Mouse (Mus musculus) hindbrain, embryonic 16.5 days (tissue): ENCODE measurements around the gene Gm16181. TPM values are rescaled to one million over a fixed set of nuclear protein-coding genes. Genes with fewer than 3 reads are reported as not detected.

Experiments
- ATAC-seq: fragments of 200-750 bp; cut with Nextera tagmentation; 2 replicates; pipeline ENCODE4 v1.8.0; 2017; ENCODE audit warnings: moderate TSS enrichment, moderate library complexity
- H3K27ac ChIP-seq: fragments of 300-500 bp; sonication (generic); 2 replicates; pipeline ENCODE4 v1.5.1; 2014; ENCODE audit warnings: low read depth, mild to moderate bottlenecking, control low read depth, low read length, moderate library complexity
- H3K27me3 ChIP-seq: fragments of 300-500 bp; sonication (generic); replicated peaks from 2 replicates; pipeline ENCODE4 v1.6.1; 2014; ENCODE audit warnings: low read length; ENCODE audit not compliant: control insufficient read depth, insufficient read depth
- H3K36me3 ChIP-seq: fragments of 300-500 bp; sonication (generic); 2 replicates; pipeline ENCODE4 v1.6.1; 2014; ENCODE audit warnings: mild to moderate bottlenecking, low read length, moderate library complexity, mixed read lengths; ENCODE audit not compliant: control insufficient read depth, insufficient read depth
- H3K4me1 ChIP-seq: fragments of 300-500 bp; sonication (generic); 2 replicates; pipeline ENCODE4 v1.6.1; 2014; ENCODE audit warnings: low read depth, low read length; ENCODE audit not compliant: control insufficient read depth, insufficient read depth
- H3K4me2 ChIP-seq: fragments of 300-500 bp; sonication (generic); 2 replicates; pipeline ENCODE4 v1.6.1; 2014; ENCODE audit warnings: mild to moderate bottlenecking, low read length, control low read depth, moderate library complexity
- H3K4me3 ChIP-seq: fragments of 300-500 bp; sonication (generic); 2 replicates; pipeline ENCODE4 v1.5.1; 2014; ENCODE audit warnings: mild to moderate bottlenecking, low read length, control low read depth, moderate library complexity
- H3K9ac ChIP-seq: fragments of 300-500 bp; sonication (generic); 2 replicates; pipeline ENCODE4 v1.6.1; 2014; ENCODE audit warnings: low read depth, mild to moderate bottlenecking, control low read depth, low read length, moderate library complexity
- H3K9me3 ChIP-seq: fragments of 300-500 bp; sonication (generic); 2 replicates; pipeline ENCODE4 v1.6.1; 2014; ENCODE audit warnings: mild to moderate bottlenecking, low read length, moderate library complexity; ENCODE audit not compliant: control insufficient read depth
- WGBS: fragments of 180-500 bp; shearing (Covaris S2); extraction: QIAGEN DNeasy Blood & Tissue Kit; methylation state at CpG from one replicate; pipeline ENCODE4 v1.1.7; 2014; 5-methylcytosine and 5-hydroxymethylcytosine counted together
- polyA plus RNA-seq: library from polyadenylated mRNA; unstranded; fragments of >200 nt; fragmentation: Nextera tagmentation; extraction: Ambion mirVana; gene quantifications from 2 replicates; pipeline ENCODE4 v1.2.1, GENCODE M21; 2015

Gene Gm16181
- 0.34 and 0.45 TPM in 2 replicates for polyA plus RNA-seq

DNA sequence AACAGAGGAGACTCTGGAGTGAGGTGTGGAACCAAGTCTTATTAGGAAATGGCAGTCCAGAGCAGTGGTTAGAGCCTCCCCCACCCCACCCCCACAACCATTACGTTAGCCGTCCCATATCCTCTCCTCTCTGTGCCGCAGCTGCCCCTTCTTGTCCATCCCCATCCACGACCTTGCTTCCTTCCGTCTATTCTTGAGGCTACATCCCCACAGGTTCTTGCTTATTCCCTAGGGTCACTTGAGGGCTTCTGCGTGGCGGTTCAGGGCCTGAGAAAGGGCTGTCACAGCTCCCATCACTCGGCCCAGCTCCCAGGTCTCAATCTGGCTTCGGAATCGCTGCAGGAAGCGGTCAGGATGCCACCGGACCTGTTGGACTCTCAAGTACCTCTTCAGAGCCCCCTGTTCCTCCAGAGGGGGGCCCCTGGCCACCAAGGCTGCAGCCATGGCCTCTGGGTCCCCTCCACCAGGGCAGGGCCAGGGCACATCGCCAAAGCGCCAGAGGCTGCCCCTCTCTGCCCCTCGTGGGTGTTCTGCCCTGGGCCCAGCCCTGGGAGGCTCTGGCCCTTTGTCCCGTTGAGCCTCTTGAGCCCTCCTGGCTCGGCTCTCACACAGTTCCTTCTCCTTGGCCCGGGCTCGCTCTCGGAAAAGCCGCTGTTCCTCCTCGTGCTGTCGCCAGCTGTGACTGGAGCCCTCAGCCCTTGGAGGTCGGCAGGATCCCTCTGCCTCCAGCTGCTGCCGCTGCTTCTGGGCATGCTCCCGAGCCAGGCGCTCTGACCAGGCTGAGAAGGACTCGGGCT, at the start of gene Gm16181:
Gm16181 (plus strand) TSS at position 679 of the 797 bp plus-strand sequence.
- Histone ChIP-seq H3K36me3 (no peaks in the 10 kb centered on the region), H3K4me2 (no peak within 1 kb of the TSS), H3K4me3 (no peak within 1 kb of the TSS), H3K9me3 (no peaks in the 10 kb centered on the region), H3K27ac (no peak within 1 kb of the TSS), H3K27me3 (no peaks in the 10 kb centered on the region), H3K4me1 (no peaks in the 10 kb centered on the region), H3K9ac (no peak within 1 kb of the TSS)
- WGBS = 79% methylated on average over 28 of the region's 28 CpGs
- ATAC-seq = no peak

DNA sequence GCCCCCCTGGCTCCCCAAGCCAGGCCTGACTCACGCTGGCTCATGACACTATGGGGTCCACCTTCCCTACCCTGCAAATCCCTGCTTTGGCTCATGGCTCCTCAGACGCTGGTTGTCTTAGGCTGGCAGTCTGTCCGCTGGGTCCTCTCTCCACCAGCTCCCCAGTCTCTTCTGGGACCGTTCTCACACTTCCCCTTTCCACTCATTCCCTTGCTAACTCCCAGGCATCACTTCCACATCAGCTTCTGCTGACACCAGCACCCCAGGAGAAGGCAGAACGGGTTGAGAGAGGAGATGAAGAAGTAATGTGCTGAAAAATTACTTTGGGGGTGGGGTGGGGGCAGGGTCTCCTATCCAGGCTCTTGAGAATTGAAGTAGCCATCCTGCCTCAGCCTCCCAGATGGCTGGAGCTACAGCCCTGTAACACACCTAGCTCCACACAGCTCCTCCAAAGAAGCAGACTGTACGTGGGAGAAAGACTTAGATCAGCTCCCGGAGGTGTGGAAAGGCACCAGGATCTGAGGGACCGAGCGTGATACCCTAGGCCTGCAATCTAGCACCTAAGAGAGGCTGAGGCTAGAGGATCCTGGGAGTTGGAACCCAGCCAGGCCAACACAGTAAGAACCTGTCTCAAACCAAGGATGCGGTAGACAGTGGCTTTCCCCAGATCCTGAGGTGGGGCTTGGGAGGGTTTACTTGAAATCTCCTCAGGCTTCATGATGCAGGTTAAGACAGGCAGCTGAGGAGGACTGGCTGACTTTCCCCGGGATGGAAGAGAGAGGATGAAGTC, 48.0 kb upstream of the Gm16181 start:
- H3K4me1 ChIP-seq = no peaks in the 10 kb centered on the region
- no peaks in the 10 kb centered on the region for H3K9me3 ChIP-seq
- no peaks in the 10 kb centered on the region for H3K27me3 ChIP-seq
- H3K4me3 ChIP-seq = no peak overlapping the region
- no peaks in the 10 kb centered on the region for H3K36me3 ChIP-seq
- H3K27ac ChIP-seq = no peak overlapping the region
- WGBS = 75% methylated on average over 11 of the region's 11 CpGs
- ATAC-seq = no peak
- no peak overlapping the region for H3K9ac ChIP-seq
- no peak overlapping the region for H3K4me2 ChIP-seq

DNA sequence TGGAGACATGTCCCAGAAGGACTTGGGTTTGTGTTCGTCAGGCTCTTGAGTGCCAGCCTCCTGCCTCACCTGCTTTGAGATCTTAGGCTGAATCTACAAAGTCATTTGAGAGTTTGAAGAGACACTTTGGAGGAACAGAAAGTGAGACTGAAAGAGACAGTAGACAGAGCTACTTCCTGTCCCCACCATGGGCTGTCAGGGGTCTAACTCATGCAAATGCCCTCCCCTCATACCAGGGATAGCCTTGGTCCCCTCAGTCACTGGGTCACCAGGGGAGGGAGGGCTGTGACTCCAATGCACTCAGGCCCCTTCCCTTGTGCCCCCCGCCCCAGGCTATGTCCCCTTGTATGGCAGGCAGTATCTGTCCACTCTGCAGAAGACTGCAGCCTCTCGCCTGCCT, 47.3 kb upstream of the Gm16181 start:
- H3K4me2 ChIP-seq = no peak overlapping the region
- no peaks in the 10 kb centered on the region for H3K9me3 ChIP-seq
- no peak for ATAC-seq
- no peak overlapping the region for H3K4me3 ChIP-seq
- no peak overlapping the region for H3K27ac ChIP-seq
- 82% methylated on average over 3 of the region's 3 CpGs for WGBS
- H3K36me3 ChIP-seq = no peaks in the 10 kb centered on the region
- no peaks in the 10 kb centered on the region for H3K4me1 ChIP-seq
- no peaks in the 10 kb centered on the region for H3K27me3 ChIP-seq
- no peak overlapping the region for H3K9ac ChIP-seq

DNA sequence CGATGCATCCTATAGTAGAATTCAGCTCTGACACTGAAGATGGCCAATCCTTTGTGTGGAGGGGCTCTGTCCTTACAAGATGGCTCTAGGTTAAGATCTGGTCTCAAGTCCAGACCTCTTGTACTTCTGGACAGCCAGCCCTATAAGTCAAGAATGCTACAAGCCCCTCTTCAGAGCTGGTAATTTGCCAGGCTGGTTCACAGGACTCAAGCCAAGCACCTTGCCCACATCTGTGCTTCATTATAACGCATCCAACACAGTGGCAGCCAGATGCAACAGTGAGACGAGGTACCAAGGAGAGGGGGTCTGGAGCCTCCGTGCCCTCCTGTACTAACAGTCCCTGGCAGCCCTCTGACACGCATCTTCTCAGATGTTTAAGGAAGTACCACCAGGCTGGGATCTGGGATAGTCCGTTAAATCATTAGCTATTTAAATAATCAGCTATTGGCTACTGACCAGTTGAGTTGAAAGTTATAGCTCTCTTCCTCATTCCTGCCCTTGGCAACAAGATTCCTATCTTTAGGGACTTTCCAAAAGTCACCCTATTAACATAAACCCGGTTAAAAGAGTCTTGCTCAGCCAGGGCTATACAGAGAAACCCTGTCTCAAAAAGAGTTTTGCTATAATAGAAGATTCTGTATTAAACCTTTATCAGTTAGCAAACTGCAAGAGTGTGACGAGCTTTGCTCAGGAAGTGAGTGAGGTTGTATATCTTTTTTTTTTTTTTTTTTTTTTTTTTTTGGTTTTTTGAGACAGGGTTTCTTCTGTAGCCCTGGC, 46.2 kb upstream of the Gm16181 start:
- no peaks in the 10 kb centered on the region for H3K9me3 ChIP-seq
- no peak overlapping the region for H3K4me3 ChIP-seq
- no peaks in the 10 kb centered on the region for H3K36me3 ChIP-seq
- no peak overlapping the region for H3K4me2 ChIP-seq
- H3K4me1 ChIP-seq = no peaks in the 10 kb centered on the region
- WGBS = 69% methylated on average over 8 of the region's 8 CpGs
- H3K27ac ChIP-seq = no peak overlapping the region
- H3K27me3 ChIP-seq = no peaks in the 10 kb centered on the region
- no peak overlapping the region for H3K9ac ChIP-seq
- ATAC-seq = no peak

DNA sequence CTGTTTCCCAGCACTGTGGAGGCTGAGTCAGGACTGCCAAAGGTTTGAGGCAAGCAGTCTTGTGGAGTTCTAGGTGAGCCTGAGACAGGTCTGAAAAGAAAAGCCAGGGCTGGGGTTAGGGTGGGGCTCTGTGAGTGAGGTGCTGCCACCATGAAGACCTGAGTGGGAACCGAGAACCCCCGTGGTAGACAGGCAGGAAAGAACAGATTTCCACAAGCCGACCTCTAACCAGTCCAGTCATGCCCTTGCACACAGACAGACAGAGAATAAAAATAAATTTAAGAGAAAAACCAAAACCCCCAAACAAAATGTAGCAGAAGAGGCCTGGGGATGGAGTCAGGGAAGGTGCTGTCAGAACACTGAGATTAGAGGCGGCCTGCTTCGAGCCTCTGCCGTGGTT, 45.3 kb upstream of the Gm16181 start:
- Histone ChIP-seq H3K4me1 (no peaks in the 10 kb centered on the region), H3K4me2 (no peak overlapping the region), H3K9ac (no peak overlapping the region), H3K27me3 (no peaks in the 10 kb centered on the region), H3K9me3 (no peaks in the 10 kb centered on the region), H3K36me3 (no peaks in the 10 kb centered on the region), H3K4me3 (no peak overlapping the region), H3K27ac (no peak overlapping the region)
- WGBS = 73% methylated on average over 6 of the region's 6 CpGs
- no peak for ATAC-seq

DNA sequence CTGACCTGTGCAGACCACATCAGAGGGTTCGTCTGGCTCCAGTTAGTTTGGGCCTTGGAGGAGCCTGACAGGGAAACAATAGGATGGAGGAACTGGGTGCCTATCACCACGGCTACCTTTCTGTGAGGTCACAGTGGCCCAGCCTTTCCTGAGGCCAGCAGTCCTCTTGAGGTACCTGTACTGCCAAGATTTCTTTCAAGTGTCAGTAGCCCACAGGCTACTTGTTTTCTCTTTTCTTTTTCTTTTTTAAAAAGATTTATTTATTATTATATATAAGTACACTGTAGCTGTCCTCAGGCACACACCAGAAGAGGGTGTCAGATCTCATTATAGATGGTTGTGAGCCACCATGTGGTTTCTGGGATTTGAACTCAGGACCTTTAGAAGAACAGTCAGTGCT, 44.7 kb upstream of the Gm16181 start, which contains the start of gene Aif1:
Aif1 (minus strand) TSS at position 101 of the 400 bp plus-strand sequence.
- Histone ChIP-seq H3K27ac (no peak within 1 kb of the TSS), H3K4me3 (no peak within 1 kb of the TSS), H3K27me3 (no peaks in the 10 kb centered on the region), H3K9me3 (no peaks in the 10 kb centered on the region), H3K9ac (no peak within 1 kb of the TSS), H3K4me1 (no peaks in the 10 kb centered on the region), H3K36me3 (no peaks in the 10 kb centered on the region), H3K4me2 (no peak within 1 kb of the TSS)
- WGBS = 42% methylated on average over 2 of the region's 2 CpGs
- no peak for ATAC-seq

DNA sequence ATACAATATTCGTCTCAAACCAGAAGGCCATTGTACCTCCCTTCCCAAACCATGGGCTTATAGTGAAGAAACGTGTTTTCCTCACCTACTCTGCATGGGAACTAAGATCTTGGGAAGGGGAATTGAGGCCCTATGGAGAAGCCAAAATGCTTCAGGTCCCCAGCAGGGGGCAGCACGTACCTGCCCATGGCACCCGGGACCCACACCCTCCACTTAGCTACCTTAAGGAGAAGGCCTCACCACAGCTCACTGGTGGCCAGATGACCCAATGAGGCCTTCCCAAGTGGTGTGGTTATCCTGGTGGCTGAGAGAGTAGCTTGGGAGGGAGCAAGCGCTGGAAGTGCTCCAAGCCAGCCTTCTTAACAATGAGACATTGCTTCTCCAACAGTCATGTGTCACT, 42.1 kb upstream of the Gm16181 start:
- Histone ChIP-seq H3K27me3 (no peaks in the 10 kb centered on the region), H3K4me1 (no peaks in the 10 kb centered on the region), H3K36me3 (no peaks in the 10 kb centered on the region), H3K27ac (no peak overlapping the region), H3K9ac (no peak overlapping the region), H3K9me3 (no peaks in the 10 kb centered on the region), H3K4me3 (no peak overlapping the region), H3K4me2 (no peak overlapping the region)
- WGBS = 12% methylated on average over 5 of the region's 5 CpGs
- ATAC-seq = no peak

DNA sequence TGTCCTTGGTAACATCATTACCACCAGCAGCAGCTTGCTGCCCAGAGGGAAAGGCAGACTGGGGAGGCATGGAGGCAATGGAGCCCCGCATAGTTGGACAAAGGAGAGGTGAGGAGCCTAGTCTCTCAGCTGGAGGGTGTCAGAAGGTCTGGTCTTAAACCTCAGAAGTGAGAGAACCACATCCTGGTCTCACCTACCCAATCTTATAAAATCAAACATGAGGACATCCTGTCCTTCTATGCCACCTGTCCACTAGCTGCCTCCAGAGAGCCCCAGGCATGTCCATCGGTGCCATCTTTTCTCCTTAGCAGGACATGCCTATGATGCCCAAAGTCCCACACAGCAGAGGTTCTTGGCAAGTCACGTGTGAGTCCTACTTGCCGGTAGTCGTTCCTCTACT, 40.5 kb upstream of the Gm16181 start:
- Histone ChIP-seq H3K4me3 (no peak overlapping the region), H3K4me2 (no peak overlapping the region), H3K27me3 (no peaks in the 10 kb centered on the region), H3K9ac (no peak overlapping the region), H3K4me1 (no peaks in the 10 kb centered on the region), H3K27ac (no peak overlapping the region), H3K36me3 (no peaks in the 10 kb centered on the region), H3K9me3 (no peaks in the 10 kb centered on the region)
- 88% methylated on average over 5 of the region's 5 CpGs for WGBS
- no peak for ATAC-seq
